Mouse (Mus musculus) myocyte (in vitro differentiated cells): ENCODE results near the gene Tecr.

Source experiments
- CEBPB ChIP-seq: IDR thresholded peaks from 2 replicates; pipeline ENCODE4 v1.6.1; 2011; ENCODE audit warnings: mild to moderate bottlenecking, moderate library complexity; ENCODE audit not compliant: poor library complexity, insufficient read depth, severe bottlenecking
- E2F4 ChIP-seq: IDR thresholded peaks from one replicate; pipeline ENCODE4 v1.6.1; 2011; ENCODE audit warnings: mild to moderate bottlenecking, control low read depth, moderate library complexity; ENCODE audit not compliant: insufficient read depth
- MYOD1 ChIP-seq, 3 experiments: IDR thresholded peaks; one replicate each; pipeline ENCODE4 v1.6.1; 2011; ENCODE audit warnings: control low read depth in 2 of 3, low read depth in 2 of 3, mild to moderate bottlenecking in 2 of 3, moderate library complexity in 1 of 3; ENCODE audit not compliant: insufficient read length in 2 of 3, control insufficient read depth in 1 of 3
- MYOG ChIP-seq, 3 experiments: IDR thresholded peaks; one replicate each; pipeline ENCODE4 v1.6.1; 2011; ENCODE audit warnings: control low read depth in 2 of 3, low read depth in 2 of 3, mild to moderate bottlenecking in 2 of 3; ENCODE audit not compliant: insufficient read length in 2 of 3, control insufficient read depth in 1 of 3, insufficient read depth in 1 of 3
- POLR2A ChIP-seq: IDR thresholded peaks from one replicate; pipeline ENCODE4 v1.6.1; 2011; ENCODE audit warnings: low read depth, mild to moderate bottlenecking, control low read depth, moderate library complexity; ENCODE audit not compliant: insufficient read length
- POLR2AphosphoS2 ChIP-seq: IDR thresholded peaks from one replicate; pipeline ENCODE4 v1.6.1; 2011; ENCODE audit warnings: low read depth, control low read depth; ENCODE audit not compliant: insufficient read length
- REST ChIP-seq: IDR thresholded peaks from one replicate; pipeline ENCODE4 v1.6.1; 2011; ENCODE audit warnings: mild to moderate bottlenecking, control low read depth, moderate library complexity; ENCODE audit not compliant: insufficient read depth, insufficient read length
- TCF12 ChIP-seq: IDR thresholded peaks from one replicate; pipeline ENCODE4 v1.6.1; 2011; ENCODE audit warnings: mild to moderate bottlenecking, control low read depth; ENCODE audit not compliant: poor library complexity, insufficient read depth, severe bottlenecking
- USF1 ChIP-seq: IDR thresholded peaks from one replicate; pipeline ENCODE4 v1.6.1; 2011; ENCODE audit warnings: low read depth, mild to moderate bottlenecking, control low read depth, moderate library complexity

- no peak for TF ChIP-seq POLR2A
- no peak for TF ChIP-seq MYOG (IDR thresholded peaks at IDR 0.05; ENCODE audit: control insufficient read depth in 1 of 3, insufficient read depth in 1 of 3, insufficient read length in 2 of 3, low read depth in 2 of 3)
- TF ChIP-seq USF1, result no peak
- no peak for TF ChIP-seq TCF12
- TF ChIP-seq MYOD1 (IDR thresholded peaks at IDR 0.05; ENCODE audit: control insufficient read depth in 1 of 3, insufficient read length in 2 of 3, low read depth in 2 of 3), result no peak
- no peak for TF ChIP-seq REST
- no peak for TF ChIP-seq POLR2AphosphoS2
- TF ChIP-seq CEBPB, result no peak
- no peak for TF ChIP-seq E2F4
Measured at GRCm38 (mm10) chr8:83568755-83569154, 39.0 kb downstream of the Tecr start.
